Mouse (Mus musculus) brain, adult 10 weeks (tissue): ENCODE results near the gene Klra5. TPM values are rescaled to one million over a fixed set of nuclear protein-coding genes. Genes with fewer than 3 reads are reported as not detected.

ENCODE experiments used
- polyA plus RNA-seq: library from polyadenylated mRNA; stranded (reverse); fragments of 350-450 nt; fragmentation: Illumina TruSeq; extraction: RNeasy Lipid Tissue Mini Kit (QIAGEN cat#74804); gene quantifications from one replicate; pipeline ENCODE4 v1.2.3, GENCODE M21; 2015; ENCODE audit warnings: low read depth, low replicate concordance

The Klra5 gene
- not detected for polyA plus RNA-seq

DNA sequence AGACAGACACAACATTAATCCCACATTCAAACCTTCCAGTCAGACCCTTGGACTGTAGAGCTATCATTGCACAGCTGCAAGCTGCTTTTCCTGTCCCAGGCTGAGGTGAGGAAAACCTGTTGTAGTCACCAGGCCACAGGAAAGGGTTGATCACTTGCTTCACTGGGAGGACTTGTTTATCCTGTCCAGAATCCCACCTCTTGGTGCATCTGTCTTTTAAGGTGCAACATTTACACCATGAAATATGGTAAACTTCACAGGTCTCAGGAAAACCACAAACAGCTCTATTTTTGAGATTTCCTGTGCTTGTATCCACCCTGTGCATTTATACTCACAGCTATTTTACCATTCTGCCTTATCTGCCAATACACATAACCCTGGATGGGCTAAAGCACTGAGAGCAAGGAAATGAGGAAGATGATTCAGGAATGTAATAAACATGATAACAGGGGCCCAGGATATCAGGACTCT, at the start of gene Klra5:
Klra5 (minus strand) TSS at position 175 of the 471 bp plus-strand sequence.

DNA sequence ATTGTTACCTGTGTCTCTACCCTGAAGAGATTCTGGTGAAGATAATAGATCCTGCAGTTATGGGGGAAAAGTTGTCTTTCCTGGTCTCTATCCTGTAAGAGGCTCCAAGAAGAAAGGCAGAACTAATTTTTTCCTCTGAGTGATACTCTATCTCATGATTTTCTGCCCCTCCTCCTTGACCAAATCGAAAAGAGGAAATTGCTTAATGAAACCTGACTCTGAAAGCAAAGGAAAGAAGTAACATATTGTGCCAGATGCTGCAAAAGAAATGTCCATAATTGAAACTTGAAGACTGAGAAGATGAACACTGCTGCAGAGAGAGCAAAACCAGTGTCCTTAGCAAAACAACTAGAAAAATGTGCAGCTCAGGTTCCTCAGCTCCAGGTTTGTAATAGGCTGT, 40.9 kb downstream of the Klra5 start, which contains the start of gene Klra17:
Klra17 (minus strand) TSS at position 124 of the 400 bp plus-strand sequence.

DNA sequence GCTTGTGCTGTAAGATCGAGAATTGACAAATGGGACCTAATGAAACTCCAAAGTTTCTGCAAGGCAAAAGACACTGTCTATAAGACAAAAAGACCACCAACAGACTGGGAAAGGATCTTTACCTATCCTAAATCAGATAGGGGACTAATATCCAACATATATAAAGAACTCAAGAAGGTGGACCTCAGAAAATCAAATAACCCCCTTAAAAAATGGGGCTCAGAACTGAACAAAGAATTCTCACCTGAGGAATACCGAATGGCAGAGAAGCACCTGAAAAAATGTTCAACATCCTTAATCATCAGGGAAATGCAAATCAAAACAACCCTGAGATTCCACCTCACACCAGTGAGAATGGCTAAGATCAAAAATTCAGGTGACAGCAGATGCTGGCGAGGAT, 55.1 kb downstream of the Klra5 start, which contains the start of gene Gm17631:
Gm17631 (plus strand) TSS at position 301 of the 400 bp plus-strand sequence.

Other genes with a start within 250 kb of the Klra5 start
- gene Klrc1, start 238.7 kb downstream of the Klra5 start, polyA plus RNA-seq = not detected
- not detected for gene Klri1, start 200.5 kb downstream of the Klra5 start, polyA plus RNA-seq
- not detected for gene Klri2, start 177.2 kb downstream of the Klra5 start, polyA plus RNA-seq
- not detected for gene Gm156, start 133.4 kb downstream of the Klra5 start, polyA plus RNA-seq
- gene Gm17631, start 55.0 kb downstream of the Klra5 start, polyA plus RNA-seq = not detected
- not detected for gene Klra17, start 41.0 kb downstream of the Klra5 start, polyA plus RNA-seq
- gene Klra6, start 109.3 kb upstream of the Klra5 start, polyA plus RNA-seq = not detected
- gene Klra4, start 149.6 kb upstream of the Klra5 start, polyA plus RNA-seq = not detected
- gene Klra8, start 212.2 kb upstream of the Klra5 start, polyA plus RNA-seq = not detected